Mouse (Mus musculus) liver, embryonic 11.5 days (tissue): ENCODE results near the gene Gpn3. TPM values are rescaled to one million over a fixed set of nuclear protein-coding genes. Genes with fewer than 3 reads are reported as not detected.

Experiments used
- ATAC-seq: fragments of 200-750 bp; cut with Nextera tagmentation; replicated peaks from 2 replicates; pipeline ENCODE4 v1.8.0; 2017; ENCODE audit warnings: moderate number of reproducible peaks, mild to moderate bottlenecking, moderate TSS enrichment, moderate library complexity; ENCODE audit not compliant: low FRiP score
- DNase-seq: peaks from one replicate; pipeline ENCODE4 v3.0.0-alpha.2; 2017; ENCODE audit warnings: low spot score
- H3K27ac ChIP-seq: fragments of 300-500 bp; sonication (generic); 2 replicates; pipeline ENCODE4 v1.5.1; 2014; ENCODE audit warnings: mild to moderate bottlenecking, low read depth, low read length, control low read depth
- H3K27me3 ChIP-seq: fragments of 300-500 bp; sonication (generic); replicated peaks from 2 replicates; pipeline ENCODE4 v1.6.1; 2014; ENCODE audit warnings: low read length, mixed read lengths; ENCODE audit not compliant: control insufficient read depth, insufficient read depth
- H3K36me3 ChIP-seq: fragments of 300-500 bp; sonication (generic); 2 replicates; pipeline ENCODE4 v1.6.1; 2014; ENCODE audit warnings: mild to moderate bottlenecking, low read length, moderate library complexity, mixed read lengths; ENCODE audit not compliant: control insufficient read depth, insufficient read depth
- H3K4me1 ChIP-seq: fragments of 300-500 bp; sonication (generic); replicated peaks from 2 replicates; pipeline ENCODE4 v1.6.1; 2014; ENCODE audit warnings: low read length, mixed read lengths; ENCODE audit not compliant: control insufficient read depth, insufficient read depth
- H3K4me2 ChIP-seq: fragments of 300-500 bp; sonication (generic); 2 replicates; pipeline ENCODE4 v1.6.1; 2014; ENCODE audit warnings: mild to moderate bottlenecking, control low read depth, moderate library complexity
- H3K4me3 ChIP-seq: fragments of 300-500 bp; sonication (generic); 2 replicates; pipeline ENCODE4 v1.5.1; 2014; ENCODE audit warnings: low read depth, low read length, control low read depth
- H3K9ac ChIP-seq: fragments of 300-500 bp; sonication (generic); 2 replicates; pipeline ENCODE4 v1.6.1; 2014; ENCODE audit warnings: low read depth, low read length, control low read depth
- H3K9me3 ChIP-seq: fragments of 300-500 bp; sonication (generic); 2 replicates; pipeline ENCODE4 v1.6.1; 2016; ENCODE audit warnings: low read length, inconsistent platforms, mixed read lengths; ENCODE audit not compliant: control insufficient read depth
- WGBS: fragments of 180-500 bp; shearing (Covaris S2); extraction: QIAGEN DNeasy Blood & Tissue Kit; methylation state at CpG from one replicate; pipeline ENCODE4 v1.1.7; 2014; 5-methylcytosine and 5-hydroxymethylcytosine counted together
- polyA plus RNA-seq: library from polyadenylated mRNA; unstranded; fragments of >200 nt; fragmentation: Nextera tagmentation; extraction: Ambion mirVana; gene quantifications from 2 replicates; pipeline ENCODE4 v1.2.1, GENCODE M21; 2014

Gene Gpn3
- polyA plus RNA-seq, 1 experiment from 2014 or later, result 112 TPM

DNA sequence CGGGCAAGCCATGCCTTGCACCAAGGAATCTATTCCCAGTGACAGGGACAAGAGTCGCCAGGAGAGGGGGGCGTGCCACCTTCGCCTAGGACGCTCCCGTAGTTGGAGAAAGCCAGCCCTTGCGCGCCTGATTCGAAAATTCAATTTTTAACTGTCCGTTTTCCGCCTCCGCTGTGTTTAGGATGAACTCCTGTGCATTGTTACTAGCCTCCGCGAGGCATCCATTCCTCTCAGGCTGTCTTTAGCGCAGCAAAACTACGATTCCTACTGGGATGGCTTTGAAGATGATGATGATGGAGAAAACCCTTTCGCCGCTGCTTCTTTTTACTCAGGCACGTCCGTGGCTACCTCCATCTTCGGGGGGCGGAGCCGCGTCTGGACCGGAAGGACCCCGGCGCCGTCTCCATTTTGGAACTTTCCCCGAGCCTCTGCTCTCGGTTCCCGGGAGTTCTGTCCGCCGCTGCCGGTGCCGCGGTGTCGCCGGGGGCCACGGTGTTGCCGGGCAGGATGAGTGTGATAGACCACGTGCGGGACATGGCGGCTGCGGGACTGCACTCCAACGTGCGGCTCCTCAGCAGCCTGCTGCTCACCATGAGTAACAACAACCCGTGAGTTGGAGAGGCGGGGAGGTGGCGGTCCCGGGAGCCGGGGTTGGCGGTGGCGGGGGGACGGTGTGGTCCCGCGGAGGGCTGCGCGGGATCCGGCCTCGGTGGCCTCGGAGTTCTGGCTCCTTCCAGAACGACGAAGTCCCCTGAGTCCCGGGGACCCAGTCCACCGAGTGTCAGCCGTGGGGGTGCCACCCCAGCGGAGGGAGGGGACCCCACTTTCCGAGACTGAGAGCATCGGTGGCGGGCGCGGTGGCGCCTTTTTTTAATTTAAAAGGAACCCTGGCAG lies 50.6 kb downstream of the Gpn3 start:
- ATAC-seq (peak; percentile 83), DNase-seq (peak; percentile 90)
- H3K27ac ChIP-seq, result peak overlapping the region; percentile 54
- H3K4me1 ChIP-seq, result peaks cover 11% of the 10 kb centered on the region; the same call in 1 of the 2 replicates
- H3K36me3 ChIP-seq, result no peaks in the 10 kb centered on the region
- under 1% methylated on average over 73 of the region's 73 CpGs for WGBS
- H3K27me3 ChIP-seq, result no peaks in the 10 kb centered on the region
- no peaks in the 10 kb centered on the region for H3K9me3 ChIP-seq
- H3K4me3 ChIP-seq, result peak overlapping the region; percentile 99
- peak overlapping the region; percentile 93 for H3K4me2 ChIP-seq
- H3K9ac ChIP-seq, result peak overlapping the region; percentile 94

DNA sequence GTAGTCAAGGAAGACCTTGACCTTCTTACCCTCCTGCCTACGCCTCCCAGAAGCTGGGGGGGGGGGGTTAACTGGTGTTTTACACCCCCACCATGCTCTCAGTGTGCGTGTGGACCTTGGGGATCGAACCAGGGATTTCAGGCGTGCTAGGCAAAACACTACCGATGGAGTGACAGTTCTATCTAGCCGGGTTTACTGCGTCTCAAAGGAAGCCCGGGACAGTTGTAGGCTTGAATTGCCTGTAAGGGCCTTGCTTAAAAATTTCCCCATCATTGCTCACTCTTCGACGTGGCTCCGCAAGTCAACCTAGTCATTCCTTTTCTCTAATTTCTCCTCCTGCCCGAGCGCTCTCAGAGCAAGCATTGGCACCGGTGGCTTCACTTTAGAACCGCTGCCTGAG lies 51.4 kb downstream of the Gpn3 start:
- Histone ChIP-seq H3K9ac (peak overlapping the region; percentile 94), H3K9me3 (no peaks in the 10 kb centered on the region), H3K4me1 (peaks cover 11% of the 10 kb centered on the region; the same call in 1 of the 2 replicates), H3K4me3 (peak overlapping the region; percentile 99), H3K27me3 (no peaks in the 10 kb centered on the region), H3K4me2 (peak overlapping the region; percentile 93), H3K36me3 (peaks cover 2% of the 10 kb centered on the region; the same call in 1 of the 2 replicates), H3K27ac (peak overlapping the region; percentile 54; the same call in 1 of the 2 replicates)
- 0 out of 2 replicates have a peak, but pooled peaks have one; percentile 10 for ATAC-seq
- no peak for DNase-seq
- WGBS, result 21% methylated on average over 15 of the region's 15 CpGs

DNA sequence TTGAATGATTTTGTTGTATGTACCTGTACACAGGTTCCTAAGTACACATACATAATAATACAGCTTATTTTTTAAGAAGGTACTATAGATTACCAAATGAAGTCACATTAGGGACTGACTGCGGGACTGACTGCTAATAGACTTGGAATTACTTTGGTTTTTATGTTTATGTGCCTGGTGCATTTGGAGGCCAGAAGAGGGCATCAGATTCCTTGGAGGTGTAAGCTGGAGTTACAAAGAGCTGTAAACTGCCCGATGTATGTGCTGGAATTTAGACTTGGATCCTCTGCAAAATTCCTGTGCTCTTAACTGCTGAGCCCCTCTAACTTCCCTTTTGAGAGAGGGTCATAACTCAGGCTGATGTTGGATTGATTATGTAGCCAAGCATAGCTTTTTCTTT lies 53.9 kb downstream of the Gpn3 start:
- Histone ChIP-seq H3K4me2 (no peak overlapping the region), H3K27me3 (no peaks in the 10 kb centered on the region), H3K9me3 (no peaks in the 10 kb centered on the region), H3K4me1 (peaks cover 11% of the 10 kb centered on the region; the same call in 1 of the 2 replicates), H3K4me3 (no peak overlapping the region), H3K9ac (no peak overlapping the region), H3K27ac (no peak overlapping the region), H3K36me3 (peaks cover 12% of the 10 kb centered on the region)
- DNase-seq, result no peak
- 90% methylated on average over 2 of the region's 2 CpGs for WGBS
- no peak for ATAC-seq

DNA sequence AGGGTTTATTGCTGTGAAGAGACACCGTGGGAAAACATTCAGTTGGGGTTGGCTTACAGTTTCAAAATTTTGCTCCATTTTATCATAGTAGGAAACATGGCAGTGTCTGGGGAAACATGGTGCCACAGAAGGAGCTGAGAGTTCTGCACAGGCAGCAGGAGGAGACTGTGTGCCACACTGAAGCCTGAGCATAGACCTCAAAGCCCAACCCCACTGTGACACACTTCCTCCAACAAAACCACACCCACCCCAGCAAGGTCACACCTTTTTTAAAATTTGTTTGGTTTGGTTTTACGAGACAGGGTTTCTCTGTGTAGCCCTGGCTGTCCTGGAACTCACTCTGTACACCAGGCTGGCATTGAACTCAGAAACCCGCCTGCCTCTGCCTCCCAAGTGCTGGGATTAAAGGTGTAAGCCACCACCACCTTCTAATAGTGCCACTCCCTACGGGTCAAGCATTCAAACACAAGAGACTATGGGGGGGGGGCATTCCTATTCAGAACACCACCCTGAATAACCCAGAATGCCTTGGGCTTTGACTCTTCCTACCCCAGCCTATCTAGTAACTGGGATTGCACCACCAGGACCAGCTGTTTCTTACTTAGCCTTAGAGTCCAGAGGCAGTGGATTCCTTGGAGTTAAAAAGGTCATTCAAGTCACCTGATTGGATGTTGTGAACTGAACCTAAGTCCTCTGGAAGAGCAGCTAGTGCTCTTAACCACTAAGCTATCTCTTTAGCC lies 58.5 kb downstream of the Gpn3 start:
- Histone ChIP-seq H3K9ac (no peak overlapping the region), H3K9me3 (no peaks in the 10 kb centered on the region), H3K27me3 (no peaks in the 10 kb centered on the region), H3K4me1 (no peaks in the 10 kb centered on the region), H3K27ac (no peak overlapping the region), H3K36me3 (peaks cover 39% of the 10 kb centered on the region), H3K4me2 (no peak overlapping the region), H3K4me3 (no peak overlapping the region)
- WGBS, result 82% methylated on average over 4 of the region's 4 CpGs
- DNase-seq, result no peak
- ATAC-seq, result no peak

DNA sequence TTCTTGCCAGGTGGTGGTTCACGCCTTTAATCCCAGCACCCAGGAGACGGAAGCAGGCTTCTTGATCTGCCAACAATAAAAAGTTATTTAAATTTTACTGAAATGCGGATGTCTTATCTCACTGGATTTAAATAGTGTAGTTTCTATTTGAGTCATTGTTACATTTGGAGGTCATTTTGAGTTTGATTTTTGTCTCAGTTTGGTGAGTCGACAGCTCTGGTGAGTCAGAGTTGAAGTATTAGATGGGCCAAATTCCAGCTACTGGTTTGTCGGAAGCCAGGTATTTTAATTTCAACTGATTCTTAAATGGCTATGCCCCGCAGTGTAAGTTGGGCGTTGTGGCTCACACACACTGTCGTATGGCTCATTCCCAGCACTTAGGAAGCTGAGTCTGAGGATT lies 59.5 kb downstream of the Gpn3 start:
- DNase-seq (no peak), ATAC-seq (no peak)
- Histone ChIP-seq H3K9ac (no peak overlapping the region), H3K4me1 (no peaks in the 10 kb centered on the region), H3K4me3 (no peak overlapping the region), H3K4me2 (no peak overlapping the region), H3K9me3 (no peaks in the 10 kb centered on the region), H3K27me3 (no peaks in the 10 kb centered on the region), H3K36me3 (peaks cover 47% of the 10 kb centered on the region), H3K27ac (no peak overlapping the region)
- 94% methylated on average over 8 of the region's 8 CpGs for whole genome bisulfite sequencing

Other genes starting within 250 kb of the Gpn3 start
- 0.32 and 0.39 TPM in 2 replicates for gene Ccdc63, start 231.1 kb upstream of the Gpn3 start, polyA plus RNA-seq
- gene Ppp1cc, start 213.6 kb upstream of the Gpn3 start, polyA plus RNA-seq, result 276 and 285 TPM in 2 replicates
- gene Hvcn1, start 165.1 kb upstream of the Gpn3 start, polyA plus RNA-seq, result 3.1 and 4.3 TPM in 2 replicates
- gene Tctn1, start 107.4 kb upstream of the Gpn3 start, polyA plus RNA-seq, result 2.1 and 3.1 TPM in 2 replicates
- gene Pptc7, start 87.5 kb upstream of the Gpn3 start, polyA plus RNA-seq, result 6.7 and 8.2 TPM in 2 replicates
- 7.0 and 7.9 TPM in 2 replicates for gene Rad9b, start 17.6 kb upstream of the Gpn3 start, polyA plus RNA-seq
- gene Vps29, start 17.5 kb upstream of the Gpn3 start, polyA plus RNA-seq, result 204 and 211 TPM in 2 replicates
- 50.7 and 52.1 TPM in 2 replicates for gene Fam216a, start 488 bp downstream of the Gpn3 start, polyA plus RNA-seq
- 122 and 125 TPM in 2 replicates for gene Arpc3, start 20.0 kb downstream of the Gpn3 start, polyA plus RNA-seq
- gene Anapc7, start 49.8 kb downstream of the Gpn3 start, polyA plus RNA-seq, result 27.0 and 27.4 TPM in 2 replicates
- 45.2 and 46.8 TPM in 2 replicates for gene Atp2a2, start 130.3 kb downstream of the Gpn3 start, polyA plus RNA-seq
- gene Ift81, start 242.6 kb downstream of the Gpn3 start, polyA plus RNA-seq, result 8.9 and 10.9 TPM in 2 replicates